Mouse (Mus musculus) limb, embryonic 13.5 days (tissue): ENCODE data around the gene Ip6k3. TPM values are rescaled to one million over a fixed set of nuclear protein-coding genes. Genes with fewer than 3 reads are reported as not detected.

ENCODE experiments used
- ATAC-seq: fragments of 200-750 bp; cut with Nextera tagmentation; 2 replicates; pipeline ENCODE4 v1.8.0; 2017; ENCODE audit warnings: low read depth, moderate number of reproducible peaks, moderate TSS enrichment; ENCODE audit not compliant: low FRiP score
- H3K27ac ChIP-seq: fragments of 300-500 bp; sonication (generic); 2 replicates; pipeline ENCODE4 v1.5.1; 2015; ENCODE audit warnings: inconsistent platforms, mild to moderate bottlenecking, moderate library complexity
- H3K27me3 ChIP-seq: fragments of 300-500 bp; sonication (generic); 2 replicates; pipeline ENCODE4 v1.6.1; 2015; ENCODE audit warnings: mild to moderate bottlenecking, inconsistent platforms
- H3K36me3 ChIP-seq: fragments of 300-500 bp; sonication (generic); 2 replicates; pipeline ENCODE4 v1.6.1; 2015; ENCODE audit warnings: inconsistent platforms, mild to moderate bottlenecking, moderate library complexity
- H3K4me1 ChIP-seq: fragments of 300-500 bp; sonication (generic); 2 replicates; pipeline ENCODE4 v1.6.1; 2015; ENCODE audit warnings: inconsistent platforms
- H3K4me2 ChIP-seq: fragments of 300-500 bp; sonication (generic); replicated peaks from 2 replicates; pipeline ENCODE4 v1.6.1; 2015; ENCODE audit warnings: inconsistent platforms, mild to moderate bottlenecking, moderate library complexity
- H3K4me3 ChIP-seq: fragments of 300-500 bp; sonication (generic); 2 replicates; pipeline ENCODE4 v1.5.1; 2015; ENCODE audit warnings: moderate library complexity, mild to moderate bottlenecking, inconsistent platforms
- H3K9ac ChIP-seq: fragments of 300-500 bp; sonication (generic); 2 replicates; pipeline ENCODE4 v1.6.1; 2015; ENCODE audit warnings: mild to moderate bottlenecking, inconsistent platforms
- H3K9me3 ChIP-seq: fragments of 300-500 bp; sonication (generic); 2 replicates; pipeline ENCODE4 v1.6.1; 2016; ENCODE audit warnings: inconsistent platforms
- WGBS: fragments of 180-500 bp; shearing (Covaris S2); methylation state at CpG from one replicate; pipeline ENCODE4 v1.1.7; 2015; 5-methylcytosine and 5-hydroxymethylcytosine counted together
- polyA plus RNA-seq: library from polyadenylated mRNA; unstranded; fragments of >200 nt; fragmentation: Nextera tagmentation; extraction: Ambion mirVana; gene quantifications from 2 replicates; pipeline ENCODE4 v1.2.1, GENCODE M21; 2015

Ip6k3 gene
- polyA plus RNA-seq, 1 experiment from 2014 or later, result 0.55 TPM

DNA sequence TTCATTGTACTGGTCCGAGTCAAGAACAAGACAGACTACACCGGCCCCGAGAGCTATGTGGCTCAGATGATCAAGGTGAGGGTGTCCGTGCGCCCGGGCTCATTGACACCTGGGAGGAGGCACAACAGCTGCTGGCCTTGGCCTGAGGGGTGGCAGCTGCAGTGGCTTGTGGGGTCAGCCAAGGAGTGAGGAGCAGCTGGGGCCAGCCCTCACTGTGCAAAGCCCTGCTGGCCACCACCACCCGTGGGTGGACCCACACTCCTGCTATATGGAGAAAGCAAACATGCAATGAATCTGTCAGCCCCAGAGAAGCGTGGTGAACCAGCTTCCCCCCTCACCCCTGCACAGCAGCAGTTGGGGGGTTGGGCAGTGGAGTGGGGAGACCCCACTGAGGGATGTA is 47.6 kb downstream of the Ip6k3 start:
- ATAC-seq, result no peak

DNA sequence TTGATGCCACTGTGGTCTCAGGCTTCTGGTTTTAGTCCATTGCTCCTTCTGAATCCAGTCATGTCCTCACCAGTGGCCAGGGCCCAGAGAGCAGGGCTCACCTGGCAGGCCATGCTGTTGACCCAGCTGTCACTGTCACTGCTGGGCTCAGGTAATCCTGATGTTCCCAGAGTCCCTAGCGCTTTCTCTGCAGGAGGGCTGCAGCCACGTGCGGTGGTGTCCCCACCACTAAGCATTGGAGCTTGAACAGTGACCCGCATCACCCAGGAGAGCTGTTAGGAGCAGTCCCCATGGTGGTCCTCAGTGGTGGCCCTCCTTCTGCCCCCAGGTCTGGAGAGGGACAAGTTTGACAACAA is 48.1 kb downstream of the Ip6k3 start:
- WGBS, result 78% methylated on average over 4 of the region's 4 CpGs
- Histone ChIP-seq H3K4me1 (peaks cover 14% of the 10 kb centered on the region), H3K36me3 (peaks cover 84% of the 10 kb centered on the region)

More for the DNA sequence above, 47.6 kb downstream of the Ip6k3 start:
- Histone ChIP-seq H3K27me3 (no peaks in the 10 kb centered on the region), H3K9me3 (no peaks in the 10 kb centered on the region), H3K36me3 (peaks cover 85% of the 10 kb centered on the region), H3K27ac (no peak overlapping the region), H3K4me3 (no peak overlapping the region), H3K4me1 (peaks cover 19% of the 10 kb centered on the region), H3K4me2 (no peak overlapping the region), H3K9ac (0 out of 2 replicates have a peak overlapping the region, but pooled peaks have one; percentile 19)
- WGBS, result 72% methylated on average over 8 of the region's 8 CpGs

DNA sequence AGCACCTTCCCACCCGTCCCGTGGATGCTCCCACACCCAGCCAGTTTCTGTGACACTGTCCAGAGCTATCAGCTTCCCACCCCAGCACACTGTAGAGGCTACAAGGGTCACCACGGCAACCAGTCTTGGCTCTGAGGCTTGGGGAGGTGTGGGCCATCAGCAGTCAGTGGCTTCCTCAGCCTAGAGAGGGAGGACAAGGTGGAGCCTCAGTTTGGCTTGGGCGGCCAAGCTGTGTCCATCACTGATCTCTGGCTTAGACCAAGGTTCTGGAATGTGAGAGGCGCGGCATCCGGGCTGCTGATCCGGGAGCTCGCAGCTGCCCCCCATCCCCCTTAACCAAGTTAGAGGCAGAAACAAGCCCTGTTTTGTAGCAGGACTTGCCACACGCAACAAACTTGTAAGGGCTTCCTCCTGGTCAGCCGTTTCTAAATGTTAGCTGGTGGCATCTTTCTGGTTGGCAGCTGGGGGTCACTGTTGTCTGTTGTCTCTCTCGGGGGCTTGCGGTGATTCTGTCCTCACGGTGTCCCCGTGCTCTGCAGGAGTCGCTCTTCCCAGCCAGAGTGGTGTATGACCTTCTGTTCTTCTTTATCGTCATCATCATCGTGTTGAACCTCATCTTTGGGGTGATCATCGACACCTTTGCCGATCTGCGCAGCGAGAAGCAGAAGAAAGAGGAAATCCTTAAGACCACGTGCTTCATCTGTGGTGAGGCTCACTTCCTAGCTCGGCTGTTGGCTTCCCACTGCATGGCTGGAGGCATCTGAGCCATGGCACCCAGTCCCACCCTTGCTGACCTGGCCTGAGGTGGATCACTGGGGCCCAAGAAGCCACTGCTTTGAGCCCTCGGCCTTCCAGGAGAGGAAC is 48.7 kb downstream of the Ip6k3 start:
- H3K27ac ChIP-seq, result no peak overlapping the region
- no peak overlapping the region for H3K9ac ChIP-seq
- WGBS, result 88% methylated on average over 25 of the region's 25 CpGs
- no peak overlapping the region for H3K4me2 ChIP-seq
- no peaks in the 10 kb centered on the region for H3K27me3 ChIP-seq
- H3K4me1 ChIP-seq, result peaks cover 13% of the 10 kb centered on the region
- no peaks in the 10 kb centered on the region for H3K9me3 ChIP-seq
- peaks cover 84% of the 10 kb centered on the region for H3K36me3 ChIP-seq
- no peak overlapping the region for H3K4me3 ChIP-seq
- ATAC-seq, result no peak

More for the DNA sequence above, 48.1 kb downstream of the Ip6k3 start:
- ATAC-seq, result no peak
- H3K27me3 ChIP-seq, result no peaks in the 10 kb centered on the region
- H3K4me3 ChIP-seq, result no peak overlapping the region
- H3K27ac ChIP-seq, result no peak overlapping the region
- no peaks in the 10 kb centered on the region for H3K9me3 ChIP-seq
- H3K9ac ChIP-seq, result no peak overlapping the region
- H3K4me2 ChIP-seq, result no peak overlapping the region

DNA sequence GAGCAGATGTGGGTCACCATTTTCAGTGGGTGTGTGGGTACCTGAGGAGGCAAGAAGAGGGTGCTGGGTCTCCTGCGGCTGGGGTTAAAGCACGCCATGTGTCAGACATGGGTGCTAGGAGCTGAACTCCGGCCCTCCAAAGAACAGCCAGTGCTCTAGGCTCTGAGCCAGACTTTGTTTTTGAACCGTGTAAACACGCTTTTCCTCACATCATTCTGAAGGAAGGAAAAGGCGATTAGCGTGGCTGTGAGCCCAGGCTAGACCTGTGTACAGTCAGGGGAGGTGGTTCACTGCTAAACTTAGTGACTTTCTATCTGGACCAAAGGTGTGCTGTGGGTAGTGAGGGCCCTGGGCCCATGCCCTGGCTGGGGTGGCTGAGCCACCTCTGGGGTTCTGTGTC is 57.5 kb downstream of the Ip6k3 start:
- WGBS, result 91% methylated on average over 7 of the region's 7 CpGs
- H3K4me3 ChIP-seq, result no peak overlapping the region
- H3K27ac ChIP-seq, result no peak overlapping the region
- peaks cover 50% of the 10 kb centered on the region for H3K36me3 ChIP-seq
- H3K4me2 ChIP-seq, result no peak overlapping the region
- H3K9ac ChIP-seq, result no peak overlapping the region
- no peak for ATAC-seq
- no peaks in the 10 kb centered on the region for H3K27me3 ChIP-seq
- no peaks in the 10 kb centered on the region for H3K4me1 ChIP-seq
- no peaks in the 10 kb centered on the region for H3K9me3 ChIP-seq

DNA sequence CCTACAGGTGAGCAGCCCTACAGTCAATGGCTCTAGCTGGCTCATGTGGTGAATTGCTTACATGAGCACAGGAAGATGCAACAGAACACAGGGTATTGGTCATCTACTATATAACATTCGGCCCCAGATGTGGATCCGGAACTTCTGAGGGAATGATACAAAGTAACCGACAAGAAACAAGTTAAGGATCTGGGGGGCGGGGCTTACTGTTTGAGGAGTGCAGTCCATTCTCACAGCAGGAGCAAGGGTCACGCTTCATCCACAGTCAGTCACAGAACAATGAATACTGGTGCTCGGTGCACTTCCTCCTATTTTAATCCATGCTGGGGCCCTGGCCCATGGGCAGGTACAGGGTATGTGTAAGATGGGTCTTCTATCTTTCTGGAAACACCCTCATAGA is 59.7 kb downstream of the Ip6k3 start:
- Histone ChIP-seq H3K9ac (no peak overlapping the region), H3K4me2 (no peak overlapping the region), H3K27ac (no peak overlapping the region), H3K9me3 (no peaks in the 10 kb centered on the region), H3K4me1 (0 out of 2 replicates have a peak, but pooled peaks cover 5% of the 10 kb centered on the region), H3K4me3 (no peak overlapping the region), H3K36me3 (peaks cover 32% of the 10 kb centered on the region), H3K27me3 (no peaks in the 10 kb centered on the region)
- WGBS, result 82% methylated on average over 6 of the region's 6 CpGs
- no peak for ATAC-seq

DNA sequence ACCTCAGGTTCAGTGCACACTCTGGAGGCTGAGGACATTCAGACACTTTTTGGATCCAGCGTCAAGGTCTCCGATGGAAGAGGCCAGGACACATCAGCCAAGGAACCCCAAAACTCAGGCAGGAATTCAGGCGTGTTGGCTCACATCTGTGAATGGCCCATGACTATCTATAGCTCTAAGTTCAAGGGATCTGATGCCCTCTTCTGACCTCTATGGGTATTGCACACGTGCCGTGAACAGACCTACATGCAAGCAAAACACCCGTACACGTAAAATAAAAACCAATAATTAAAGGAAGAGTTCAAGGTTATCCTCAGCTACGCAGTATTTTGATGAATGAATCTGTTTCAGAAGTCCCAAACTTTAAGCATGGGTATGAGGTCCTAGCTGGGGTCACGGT is 60.9 kb downstream of the Ip6k3 start:
- no peak overlapping the region for H3K9ac ChIP-seq
- no peaks in the 10 kb centered on the region for H3K9me3 ChIP-seq
- no peak overlapping the region for H3K27ac ChIP-seq
- 83% methylated on average over 9 of the region's 9 CpGs for WGBS
- peaks cover 10% of the 10 kb centered on the region; the same call in 1 of the 2 replicates for H3K4me1 ChIP-seq
- no peak overlapping the region for H3K4me2 ChIP-seq
- H3K4me3 ChIP-seq, result no peak overlapping the region
- no peaks in the 10 kb centered on the region for H3K27me3 ChIP-seq
- peaks cover 26% of the 10 kb centered on the region for H3K36me3 ChIP-seq
- ATAC-seq, result no peak

DNA sequence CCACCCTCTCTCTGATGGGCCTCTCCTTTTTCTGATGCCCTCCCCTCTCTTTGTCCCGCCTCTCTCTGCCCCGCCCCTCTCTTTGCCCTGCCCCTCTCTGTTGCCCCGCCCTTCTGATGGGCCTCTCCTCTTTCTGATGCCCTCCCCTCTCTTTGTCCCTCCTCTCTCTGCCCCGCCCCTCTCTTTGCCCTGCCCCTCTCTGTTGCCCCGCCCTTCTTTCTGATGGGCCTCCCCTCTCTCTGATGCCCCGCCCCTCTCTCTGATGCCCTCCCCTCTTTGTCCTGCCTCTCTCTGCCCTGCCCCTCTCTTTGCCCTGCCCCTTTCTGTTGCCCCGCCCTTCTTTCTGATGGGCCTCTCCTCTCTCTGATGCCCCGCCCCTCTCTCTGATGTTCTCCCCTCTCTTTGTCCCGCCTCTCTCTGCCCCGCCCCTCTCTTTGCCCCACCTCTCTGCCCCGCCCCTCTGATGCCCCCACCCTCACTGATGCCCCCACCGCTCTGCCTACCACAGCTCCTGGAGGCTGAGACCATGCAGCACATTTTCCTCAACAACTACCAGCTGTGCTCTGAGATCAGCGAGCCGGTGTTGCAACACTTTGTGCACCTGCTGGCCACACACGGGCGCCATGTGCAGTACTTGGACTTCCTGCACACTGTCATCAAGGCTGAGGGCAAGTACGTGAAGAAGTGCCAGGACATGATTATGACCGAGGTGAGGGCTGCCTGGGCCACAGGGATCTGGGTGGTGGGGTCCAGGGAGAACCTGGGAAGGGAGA is 61.7 kb downstream of the Ip6k3 start:
- H3K4me3 ChIP-seq, result no peak overlapping the region
- WGBS, result 77% methylated on average over 16 of the region's 18 CpGs
- no peak for ATAC-seq
- peaks cover 10% of the 10 kb centered on the region; the same call in 1 of the 2 replicates for H3K4me1 ChIP-seq
- no peak overlapping the region for H3K4me2 ChIP-seq
- H3K9ac ChIP-seq, result no peak overlapping the region
- no peaks in the 10 kb centered on the region for H3K27me3 ChIP-seq
- peaks cover 17% of the 10 kb centered on the region for H3K36me3 ChIP-seq
- H3K9me3 ChIP-seq, result no peaks in the 10 kb centered on the region
- no peak overlapping the region for H3K27ac ChIP-seq

DNA sequence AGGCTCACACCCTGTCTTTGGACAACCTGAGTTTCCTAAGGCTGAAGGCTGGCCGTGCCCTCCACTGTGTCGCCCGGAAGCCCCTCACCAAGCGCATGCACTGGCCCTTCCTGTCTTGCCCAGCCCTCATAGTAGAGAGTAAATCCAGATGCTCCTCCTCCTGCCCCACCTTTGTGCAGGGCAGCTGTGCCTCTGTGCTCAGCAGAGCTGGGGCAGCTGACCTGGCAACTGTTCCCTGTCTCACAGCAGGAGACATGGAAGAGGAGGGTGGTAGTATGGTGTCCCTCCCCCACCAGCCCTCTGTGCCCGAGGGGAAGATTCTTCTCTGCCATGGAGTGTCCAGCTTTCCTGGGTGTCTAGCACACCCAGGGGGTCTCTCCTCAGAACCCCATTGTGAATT is 65.9 kb downstream of the Ip6k3 start:
- ATAC-seq, result no peak
- H3K9me3 ChIP-seq, result no peaks in the 10 kb centered on the region
- H3K27ac ChIP-seq, result no peak overlapping the region
- H3K4me3 ChIP-seq, result no peak overlapping the region
- peaks cover 10% of the 10 kb centered on the region; the same call in 1 of the 2 replicates for H3K4me1 ChIP-seq
- H3K36me3 ChIP-seq, result peaks cover 13% of the 10 kb centered on the region
- 69% methylated on average over 5 of the region's 5 CpGs for WGBS
- H3K9ac ChIP-seq, result no peak overlapping the region
- H3K4me2 ChIP-seq, result no peak overlapping the region
- no peaks in the 10 kb centered on the region for H3K27me3 ChIP-seq

DNA sequence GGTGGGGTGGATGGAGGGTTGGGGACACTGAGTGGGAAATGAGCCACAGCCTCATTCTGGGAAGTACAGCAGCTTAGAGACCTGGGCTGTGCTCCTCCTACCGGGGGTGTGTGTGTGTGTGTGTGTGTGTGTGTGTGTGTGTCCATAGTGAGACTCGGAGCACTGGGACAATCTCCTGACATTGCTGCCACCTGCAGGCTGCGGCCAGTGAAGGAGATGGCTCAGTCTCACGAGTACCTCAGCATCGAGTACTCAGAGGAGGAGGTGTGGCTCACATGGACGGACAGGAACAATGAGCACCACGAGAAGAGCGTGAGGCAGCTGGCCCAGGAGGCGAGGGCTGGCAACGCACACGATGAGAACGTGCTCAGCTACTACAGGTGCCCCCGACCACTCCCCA is 71.9 kb downstream of the Ip6k3 start:
- H3K4me2 ChIP-seq, result no peak overlapping the region
- H3K27ac ChIP-seq, result no peak overlapping the region
- H3K9ac ChIP-seq, result no peak overlapping the region
- ATAC-seq, result no peak
- H3K27me3 ChIP-seq, result no peaks in the 10 kb centered on the region
- peaks cover 33% of the 10 kb centered on the region for H3K36me3 ChIP-seq
- WGBS, result 43% methylated on average over 13 of the region's 13 CpGs
- H3K4me3 ChIP-seq, result no peak overlapping the region
- no peaks in the 10 kb centered on the region for H3K9me3 ChIP-seq
- no peaks in the 10 kb centered on the region for H3K4me1 ChIP-seq

Other genes starting within 250 kb of the Ip6k3 start
- 15.0 and 15.6 TPM in 2 replicates for gene Phf1, start 234.7 kb downstream of the Ip6k3 start, polyA plus RNA-seq
- 170 and 176 TPM in 2 replicates for gene Cuta, start 228.2 kb downstream of the Ip6k3 start, polyA plus RNA-seq
- gene Syngap1, start 226.5 kb downstream of the Ip6k3 start, polyA plus RNA-seq, result 3.6 and 4.4 TPM in 2 replicates
- gene Zbtb9, start 194.6 kb downstream of the Ip6k3 start, polyA plus RNA-seq, result 15.5 and 16.7 TPM in 2 replicates
- 4.6 and 4.7 TPM in 2 replicates for gene Bak1, start 138.8 kb downstream of the Ip6k3 start, polyA plus RNA-seq
- 3.1 and 3.3 TPM in 2 replicates for gene Itpr3, start 110.5 kb downstream of the Ip6k3 start, polyA plus RNA-seq
- 329 and 338 TPM in 2 replicates for gene Uqcc2, start 33.9 kb downstream of the Ip6k3 start, polyA plus RNA-seq
- gene Lemd2, start 36.7 kb upstream of the Ip6k3 start, polyA plus RNA-seq, result 18.6 and 18.8 TPM in 2 replicates